Mouse (Mus musculus): Measurements from ENCODE around the gene Frrs1l. TPM values are rescaled to one million over a fixed set of nuclear protein-coding genes. Genes with fewer than 3 reads are reported as not detected.

The Frrs1l gene
- under 1 TPM in 1 of 2 experiments, not detected in 1; 0.03 TPM for total RNA-seq (2021)
- long read RNA-seq, experiment 1 = 0 reads
- long read RNA-seq, experiment 2 = 0 reads

- peak within 1 kb of the TSS; percentile 63 for H3K4me3 ChIP-seq
- no peak for TF ChIP-seq CTCF (IDR thresholded peaks at IDR 0.05)
- DNase-seq = no peak
- intact Hi-C loops (cut with DNase I) = no loop called here
- H3K27ac ChIP-seq = no peak within 1 kb of the TSS
These were observed at the start of gene Frrs1l for GRCm38 (mm10) chr4:56990215-56990584. Gene Frrs1l (minus strand): TSS chr4:56990391.

DNA sequence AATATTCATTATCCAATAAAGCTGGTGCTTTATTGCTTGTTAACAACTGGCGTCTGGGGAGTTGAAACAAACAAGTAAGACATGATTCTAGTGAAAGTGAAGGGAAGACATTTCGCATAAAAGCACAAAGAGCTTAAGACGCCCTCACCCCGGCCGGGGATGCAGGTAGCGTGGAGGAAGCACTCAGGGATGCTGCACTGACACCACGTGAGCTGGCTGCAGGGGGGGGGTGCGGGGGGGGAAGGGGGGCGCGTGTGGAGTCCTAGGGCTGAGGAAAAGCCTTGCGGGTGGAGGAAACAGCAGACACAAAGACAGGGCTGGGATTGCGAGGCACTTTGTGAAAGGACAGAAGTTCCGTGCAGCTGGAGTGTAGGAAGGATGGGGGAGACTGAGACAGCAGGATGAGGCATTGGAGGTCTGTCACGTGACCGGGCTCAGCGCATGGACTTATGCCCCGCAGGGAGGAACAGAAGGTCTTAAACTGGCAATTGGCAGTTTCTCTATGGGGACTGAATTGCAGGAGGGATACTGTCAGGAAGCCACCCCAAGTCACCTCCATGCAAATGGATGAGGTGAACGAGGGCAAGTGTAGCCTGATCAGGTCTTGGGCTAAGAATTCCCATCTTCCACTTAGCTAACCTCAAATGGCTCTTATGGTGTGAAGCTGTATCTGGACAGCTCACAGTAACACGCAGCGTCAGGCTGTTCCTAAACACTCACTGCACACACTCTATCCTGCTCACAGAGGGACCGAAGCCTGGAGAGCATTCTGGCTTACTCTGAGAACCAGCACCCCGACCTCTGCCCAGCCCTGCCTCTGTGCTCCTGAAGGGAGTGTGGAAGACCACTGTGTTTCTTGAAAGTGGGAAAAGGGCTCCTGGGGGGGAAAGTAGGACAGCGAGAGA lies 49.2 kb upstream of the Frrs1l start:
- no peak for TF ChIP-seq CTCF (IDR thresholded peaks at IDR 0.05)
- intact Hi-C loops (cut with DNase I) = no loop called here
- no peak for DNase-seq
- Histone ChIP-seq H3K27ac (no peak overlapping the region), H3K4me3 (no peak overlapping the region)

DNA sequence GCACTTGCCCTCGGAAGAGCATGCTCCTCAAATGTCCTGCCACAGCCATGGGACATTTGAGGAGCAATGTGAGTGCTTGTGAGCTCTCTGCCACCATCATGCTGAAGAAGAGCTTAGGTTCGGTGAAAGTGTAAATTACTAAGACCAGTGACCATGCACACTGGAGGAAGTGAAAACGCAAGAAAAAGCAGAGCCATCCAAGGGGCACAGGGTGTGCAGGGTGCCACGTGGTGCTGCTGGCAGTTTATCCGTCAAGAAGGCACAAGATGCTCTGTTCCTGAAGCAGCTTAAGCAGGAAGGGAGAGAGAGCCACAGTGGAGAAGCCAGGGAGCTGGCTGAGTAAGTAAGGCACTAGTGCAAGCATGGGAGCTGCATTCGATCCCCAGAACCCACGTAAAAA lies 47.4 kb upstream of the Frrs1l start:
- intact Hi-C loops (cut with DNase I) = no loop called here
- no peak for DNase-seq
- H3K27ac ChIP-seq = no peak overlapping the region
- no peak overlapping the region for H3K4me3 ChIP-seq
- TF ChIP-seq CTCF (IDR thresholded peaks at IDR 0.05) = no peak

GRCm38 (mm10) chr4:57034169-57034568 lies 44.0 kb upstream of the Frrs1l start:
- no peak overlapping the region for H3K27ac ChIP-seq
- no peak overlapping the region for H3K4me3 ChIP-seq
- intact Hi-C loops (cut with DNase I) = no loop called here
- TF ChIP-seq CTCF (IDR thresholded peaks at IDR 0.05) = no peak
- DNase-seq = no peak

DNA sequence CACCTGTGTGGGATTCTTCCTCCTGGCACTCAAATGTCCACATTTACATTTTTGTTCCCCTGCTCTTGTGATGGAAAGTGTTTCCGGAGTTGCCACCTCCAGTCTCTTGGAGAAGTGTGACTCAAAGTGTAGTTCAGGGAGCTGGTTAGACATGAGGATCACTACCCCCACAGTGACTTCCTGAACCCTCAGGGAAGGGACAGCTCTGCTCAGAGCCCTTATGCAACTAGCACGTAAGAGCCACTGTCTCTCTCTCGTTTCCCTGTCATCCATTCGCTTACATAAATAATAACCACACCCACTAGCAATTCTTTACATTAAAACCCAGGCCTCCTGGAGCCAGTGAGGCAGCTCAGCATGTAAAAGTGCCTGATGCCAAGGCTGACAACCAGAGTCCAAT lies 41.2 kb upstream of the Frrs1l start:
- intact Hi-C loops (cut with DNase I) = no loop called here
- TF ChIP-seq CTCF (IDR thresholded peaks at IDR 0.05) = no peak

GRCm38 (mm10) chr4:57027954-57028353 lies 37.8 kb upstream of the Frrs1l start:
- DNase-seq = no peak
- no peak for TF ChIP-seq CTCF (IDR thresholded peaks at IDR 0.05)
- no peak overlapping the region for H3K27ac ChIP-seq
- H3K4me3 ChIP-seq = no peak overlapping the region
- intact Hi-C loops (cut with DNase I) = no loop called here

More for the DNA sequence above, 41.2 kb upstream of the Frrs1l start:
- DNase-seq = no peak
- no peak overlapping the region for H3K4me3 ChIP-seq
- no peak overlapping the region for H3K27ac ChIP-seq

GRCm38 (mm10) chr4:57023527-57023926 lies 33.3 kb upstream of the Frrs1l start:
- no peak for TF ChIP-seq CTCF (IDR thresholded peaks at IDR 0.05)
- DNase-seq = no peak
- Histone ChIP-seq H3K4me3 (no peak overlapping the region), H3K27ac (no peak overlapping the region)
- intact Hi-C loops (cut with DNase I) = no loop called here

- DNase-seq = no peak
- intact Hi-C loops (cut with DNase I) = no loop called here
- H3K4me3 ChIP-seq = no peak overlapping the region
- TF ChIP-seq CTCF (IDR thresholded peaks at IDR 0.05) = no peak
- no peak overlapping the region for H3K27ac ChIP-seq
These were observed 31.1 kb upstream of the Frrs1l start for GRCm38 (mm10) chr4:57021288-57021687.

GRCm38 (mm10) chr4:57017229-57017628 lies 27.0 kb upstream of the Frrs1l start:
- DNase-seq = peak; percentile 76
- no peak overlapping the region for H3K27ac ChIP-seq
- no peak overlapping the region for H3K4me3 ChIP-seq
- intact Hi-C loops (cut with DNase I) = loop anchor here (2.0 kb wide), 1 partner anchor 304 kb away; no protein-coding TSS in a partner anchor
- TF ChIP-seq CTCF (IDR thresholded peaks at IDR 0.05) = peak; percentile 88; the same call in 1 of the 2 replicates

GRCm38 (mm10) chr4:57016366-57017171 lies 26.4 kb upstream of the Frrs1l start:
- H3K4me3 ChIP-seq = no peak overlapping the region
- intact Hi-C loops (cut with DNase I) = loop anchor here (1.0 to 2.0 kb wide), 2 partner anchors 127 to 304 kb away; partner anchors contain the start of gene Epb41l4b
- DNase-seq = no peak
- no peak for TF ChIP-seq CTCF (IDR thresholded peaks at IDR 0.05)
- no peak overlapping the region for H3K27ac ChIP-seq

- no peak overlapping the region for H3K4me3 ChIP-seq
- no peak overlapping the region for H3K27ac ChIP-seq
- intact Hi-C loops (cut with DNase I) = no loop called here
- DNase-seq = no peak
- TF ChIP-seq CTCF (IDR thresholded peaks at IDR 0.05) = no peak
These were observed 24.8 kb upstream of the Frrs1l start for GRCm38 (mm10) chr4:57015032-57015431.

DNA sequence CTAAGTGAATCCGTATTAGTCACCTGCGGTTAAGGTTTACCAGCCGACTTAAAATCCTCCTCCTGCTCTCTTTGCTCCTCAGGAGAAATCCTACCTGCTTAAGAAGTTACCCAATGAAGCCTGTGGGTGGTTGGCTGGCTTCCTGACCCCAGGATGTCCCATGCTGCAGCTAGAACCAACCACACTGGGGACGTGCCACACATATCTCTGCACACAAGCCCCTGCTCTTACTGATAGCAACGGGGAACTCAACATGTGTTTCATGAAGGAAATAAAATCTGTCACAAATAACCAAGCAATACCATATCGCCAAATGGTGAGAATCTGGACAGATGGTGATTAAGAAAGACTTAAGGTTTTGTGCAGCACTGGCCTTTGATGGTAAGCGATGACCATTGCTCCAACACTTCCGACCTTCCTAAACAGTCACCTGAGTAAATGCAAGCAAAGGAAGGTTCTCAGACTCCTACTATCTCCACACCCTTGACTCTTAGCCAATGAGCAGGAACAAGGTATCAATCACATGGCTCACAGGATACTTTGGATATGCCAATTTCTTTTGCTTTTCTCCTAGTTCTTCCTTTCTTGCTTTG lies 21.4 kb upstream of the Frrs1l start:
- intact Hi-C loops (cut with DNase I) = no loop called here
- no peak overlapping the region for H3K27ac ChIP-seq
- no peak overlapping the region for H3K4me3 ChIP-seq
- no peak for DNase-seq
- no peak for TF ChIP-seq CTCF (IDR thresholded peaks at IDR 0.05)

All from gastrocnemius, adult 2 months (tissue).